Mouse (Mus musculus): ENCODE results near the gene Uggt1. TPM values are rescaled to one million over a fixed set of nuclear protein-coding genes. Genes with fewer than 3 reads are reported as not detected.
A peak's percentile ranks its signal among the peaks of the same experiment; 100 is the strongest.

Uggt1 gene
- polyA plus RNA-seq, 1 experiment from 2014 or later: 19.6 TPM

Small RNA genes within 50 kb of the gene (microRNA-seq; reads per million reads assigned to microRNA genes)
- 4.2 reads per million, percentile 15 among the genes with 10 or more reads in this experiment for gene Mir6897

Other genes with a start within 250 kb of the Uggt1 start
- 4.7 and 5.2 TPM in 2 replicates for gene Hs6st1, start 176.3 kb downstream of the Uggt1 start, polyA plus RNA-seq (2015; fragmentation: Nextera tagmentation; extraction: Ambion mirVana)
- 3.1 and 3.4 TPM in 2 replicates for gene Neurl3, start 30.0 kb upstream of the Uggt1 start, polyA plus RNA-seq (2015; fragmentation: Nextera tagmentation; extraction: Ambion mirVana)
- gene Arid5a, start 63.0 kb upstream of the Uggt1 start, polyA plus RNA-seq (2015; fragmentation: Nextera tagmentation; extraction: Ambion mirVana): 3.6 and 4.9 TPM in 2 replicates
- 12.2 and 13.0 TPM in 2 replicates for gene Kansl3, start 124.5 kb upstream of the Uggt1 start, polyA plus RNA-seq (2015; fragmentation: Nextera tagmentation; extraction: Ambion mirVana)
- gene Fer1l5, start 127.6 kb upstream of the Uggt1 start, polyA plus RNA-seq (2015; fragmentation: Nextera tagmentation; extraction: Ambion mirVana): 0.15 and 0.34 TPM in 2 replicates
- gene Lman2l, start 200.6 kb upstream of the Uggt1 start, polyA plus RNA-seq (2015; fragmentation: Nextera tagmentation; extraction: Ambion mirVana): 12.0 and 13.0 TPM in 2 replicates
- 2.5 and 2.7 TPM in 2 replicates for gene Cnnm4, start 226.9 kb upstream of the Uggt1 start, polyA plus RNA-seq (2015; fragmentation: Nextera tagmentation; extraction: Ambion mirVana)

All from liver, embryonic 16.5 days (tissue).